Mouse (Mus musculus) lung, embryonic 14.5 days (tissue): ENCODE measurements around the gene Tagln. TPM values are rescaled to one million over a fixed set of nuclear protein-coding genes. Genes with fewer than 3 reads are reported as not detected.

ENCODE experiments used
- ATAC-seq: fragments of 200-750 bp; cut with Nextera tagmentation; 2 replicates; pipeline ENCODE4 v1.8.0; 2017; ENCODE audit warnings: mild to moderate bottlenecking, moderate TSS enrichment, moderate library complexity; ENCODE audit not compliant: insufficient read depth
- DNase-seq: peaks from one replicate; pipeline ENCODE4 v3.0.0-alpha.2; 2015
- H3K27ac ChIP-seq: fragments of 300-500 bp; sonication (generic); 2 replicates; pipeline ENCODE4 v1.5.1; 2014; ENCODE audit warnings: low read depth, mild to moderate bottlenecking, moderate library complexity
- H3K27me3 ChIP-seq: fragments of 300-500 bp; sonication (generic); 2 replicates; pipeline ENCODE4 v1.6.1; 2014; ENCODE audit warnings: low read length, control low read depth; ENCODE audit not compliant: insufficient read depth
- H3K36me3 ChIP-seq: fragments of 300-500 bp; sonication (generic); 2 replicates; pipeline ENCODE4 v1.6.1; 2014; ENCODE audit warnings: control low read depth; ENCODE audit not compliant: insufficient read depth
- H3K4me1 ChIP-seq: fragments of 300-500 bp; sonication (generic); 2 replicates; pipeline ENCODE4 v1.6.1; 2014; ENCODE audit warnings: antibody characterized with exemption, control low read depth; ENCODE audit not compliant: insufficient read depth
- H3K4me2 ChIP-seq: fragments of 300-500 bp; sonication (generic); 2 replicates; pipeline ENCODE4 v1.6.1; 2014; ENCODE audit warnings: mild to moderate bottlenecking
- H3K4me3 ChIP-seq: fragments of 300-500 bp; sonication (generic); 2 replicates; pipeline ENCODE4 v1.5.1; 2014; ENCODE audit warnings: low read depth, low read length
- H3K9ac ChIP-seq: fragments of 300-500 bp; sonication (generic); 2 replicates; pipeline ENCODE4 v1.6.1; 2014
- H3K9me3 ChIP-seq: fragments of 300-500 bp; sonication (generic); 2 replicates; pipeline ENCODE4 v1.6.1; 2016; ENCODE audit warnings: low read depth, low read length, control low read depth
- CTCF ChIP-seq: IDR thresholded peaks from 2 replicates; pipeline ENCODE4 v1.5.1; 2016; ENCODE audit warnings: antibody characterized with exemption, low read depth
- WGBS: fragments of 180-500 bp; shearing (Covaris S2); extraction: QIAGEN DNeasy Blood & Tissue Kit; methylation state at CpG from one replicate; pipeline ENCODE4 v1.1.7; 2014; 5-methylcytosine and 5-hydroxymethylcytosine counted together
- microRNA-seq: library from miRNA; unstranded; fragments of <30 nt; microRNA quantifications from one replicate; pipeline ENCODE4, GENCODE M21; 2016; ENCODE audit warnings: borderline number of aligned reads
- polyA plus RNA-seq: library from polyadenylated mRNA; unstranded; fragments of >200 nt; fragmentation: Nextera tagmentation; extraction: Ambion mirVana; gene quantifications from 2 replicates; pipeline ENCODE4 v1.2.1, GENCODE M21; 2014

Gene Tagln
- polyA plus RNA-seq, 1 experiment from 2014 or later, result 150 TPM

DNA sequence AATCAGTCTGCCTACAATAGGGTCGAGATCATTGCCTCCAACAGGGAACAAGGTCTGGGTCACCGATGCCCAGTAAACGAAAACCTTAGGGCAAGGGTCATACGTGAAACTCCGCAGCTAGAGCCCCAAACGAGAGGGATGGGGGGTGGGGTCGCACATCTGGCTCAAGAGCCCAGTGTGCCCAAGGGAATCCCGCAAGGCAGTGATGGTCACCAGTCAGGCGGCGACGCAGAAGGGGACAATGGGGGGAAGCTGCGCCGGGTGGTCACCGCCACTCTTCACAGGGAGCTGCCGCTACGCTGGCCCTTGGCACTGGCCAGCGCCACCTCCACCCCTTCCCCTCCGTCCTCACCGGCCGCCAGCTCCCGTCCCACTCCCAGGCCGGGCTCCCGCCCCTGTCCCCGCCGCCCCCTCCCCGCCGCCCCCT, 30.0 kb downstream of the Tagln start:
- WGBS, result under 1% methylated on average over 24 of the region's 27 CpGs
- ATAC-seq, result peak; percentile 57
- Histone ChIP-seq H3K27me3 (no peaks in the 10 kb centered on the region), H3K27ac (peak overlapping the region; percentile 95), H3K9me3 (no peaks in the 10 kb centered on the region), H3K4me3 (peak overlapping the region; percentile 84), H3K4me1 (peaks cover 8% of the 10 kb centered on the region), H3K4me2 (peak overlapping the region; percentile 86), H3K9ac (peak overlapping the region; percentile 88), H3K36me3 (peaks cover 38% of the 10 kb centered on the region)
- DNase-seq, result peak; percentile 40
- no peak for TF ChIP-seq CTCF

DNA sequence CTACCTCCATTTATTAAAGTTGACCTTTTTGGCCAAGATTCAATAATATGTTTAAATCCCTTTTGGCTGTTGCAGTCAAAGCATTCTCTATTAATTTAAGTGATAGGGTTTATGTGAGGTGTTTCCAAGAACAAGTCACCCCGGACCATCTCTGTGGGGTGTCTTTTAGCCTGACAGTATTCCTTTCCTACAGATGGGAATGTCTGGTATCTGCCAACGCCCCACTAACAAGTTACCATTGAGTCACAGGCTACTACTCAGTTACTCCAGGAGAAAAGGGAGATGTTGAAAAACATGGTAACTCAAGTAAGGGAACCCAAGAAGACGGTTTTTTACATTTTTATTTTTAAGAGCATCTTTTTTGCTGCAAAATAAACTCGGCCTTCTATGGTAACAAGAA, 30.7 kb downstream of the Tagln start:
- Histone ChIP-seq H3K4me3 (peak overlapping the region; percentile 84), H3K27ac (no peak overlapping the region), H3K4me1 (peaks cover 8% of the 10 kb centered on the region), H3K9me3 (no peaks in the 10 kb centered on the region), H3K4me2 (peak overlapping the region; percentile 86), H3K9ac (peak overlapping the region; percentile 88), H3K36me3 (peaks cover 32% of the 10 kb centered on the region), H3K27me3 (no peaks in the 10 kb centered on the region)
- DNase-seq, result no peak
- WGBS, result 55% methylated on average over 4 of the region's 4 CpGs
- no peak for TF ChIP-seq CTCF
- no peak for ATAC-seq

- no peaks in the 10 kb centered on the region for H3K27me3 ChIP-seq
- peaks cover 81% of the 10 kb centered on the region for H3K36me3 ChIP-seq
- no peak for TF ChIP-seq CTCF
- H3K4me2 ChIP-seq, result no peak overlapping the region
- ATAC-seq (no peak), DNase-seq (no peak)
- no peak overlapping the region for H3K4me3 ChIP-seq
- H3K27ac ChIP-seq, result no peak overlapping the region
- no peak overlapping the region for H3K9ac ChIP-seq
- H3K9me3 ChIP-seq, result no peaks in the 10 kb centered on the region
- no peaks in the 10 kb centered on the region for H3K4me1 ChIP-seq
Observed at GRCm38 (mm10) chr9:45893681-45894080, 42.2 kb downstream of the Tagln start.

Small RNAs within 50 kb of the gene (microRNA-seq; reads per million reads assigned to microRNA genes)
- not detected for gene Mir7087

Other genes with a start within 250 kb of the Tagln start
- gene Cep164, start 107.4 kb downstream of the Tagln start, polyA plus RNA-seq, result 23.2 and 26.9 TPM in 2 replicates
- 27.2 and 29.9 TPM in 2 replicates for gene Bace1, start 97.5 kb downstream of the Tagln start, polyA plus RNA-seq
- gene Pcsk7, start 29.6 kb downstream of the Tagln start, polyA plus RNA-seq, result 18.5 and 19.2 TPM in 2 replicates
- 52.6 and 54.4 TPM in 2 replicates for gene Rnf214, start 29.1 kb downstream of the Tagln start, polyA plus RNA-seq
- gene Sidt2, start 19.2 kb upstream of the Tagln start, polyA plus RNA-seq, result 29.9 and 34.3 TPM in 2 replicates
- gene Pafah1b2, start 76.6 kb upstream of the Tagln start, polyA plus RNA-seq, result 179 and 184 TPM in 2 replicates
- 14.1 and 15.7 TPM in 2 replicates for gene Sik3, start 76.8 kb upstream of the Tagln start, polyA plus RNA-seq